Mouse (Mus musculus) olfactory bulb, adult 2 months (tissue): ENCODE data around the gene Maml1.

Experiments used
- CTCF ChIP-seq: fragments of 200-500 bp; IDR thresholded peaks from 2 replicates; pipeline ENCODE4 v1.5.1; 2012; ENCODE audit warnings: low read depth, mild to moderate bottlenecking, low read length, moderate library complexity; ENCODE audit not compliant: insufficient read depth
- POLR2A ChIP-seq: fragments of 200-500 bp; IDR thresholded peaks from 2 replicates; pipeline ENCODE4 v1.6.1; 2012; ENCODE audit warnings: mild to moderate bottlenecking, low read depth, low read length, moderate library complexity; ENCODE audit not compliant: insufficient read depth

- no peak for TF ChIP-seq CTCF
- no peak for TF ChIP-seq POLR2A
Observed at GRCm38 (mm10) chr11:50256615-50257014, 35.5 kb downstream of the Maml1 start.
